In genomic region chr11:14183258-14183968, GRCm38 (mm10) we compare ENCODE assay signal across 16 mouse cellular contexts.
DNase-seq lines count a peak whose midpoint lies in the region; ATAC-seq and TF ChIP-seq lines count a peak whose summit lies in the region.
"Had no signal": no experiment of that assay in that cellular context is flagged by ENCODE, and none has a peak within 500 bp of the region (broad histone marks: within the 10 kb centered on the region; RNA-seq: fewer than 3 reads in every experiment).

No protein-coding gene starts in this region.

- DNase-seq in adrenal gland, postnatal 14 days, result peak; percentile 8
- no peak for DNase-seq in adrenal gland, adult 18-20 months (ENCODE audit: low spot score in 2 of 2)
- DNase-seq in kidney, adult 2 months, result peak; percentile 18
- no peak for DNase-seq in neural tube, embryonic 10.5 days (ENCODE audit: extremely low spot score, low spot score)
- DNase-seq in right cerebral cortex, postnatal 14 days, result no peak
- DNase-seq: cerebellum, adult 18-20 months; gastrocnemius, postnatal 36 days; lung, postnatal 10 days; thymus, postnatal 14 days had no signal

- no peak for TF ChIP-seq POLR2A in kidney, adult 2 months (IDR thresholded peaks at IDR 0.05; ENCODE audit: low read depth, low read length)

- no peak overlapping the region for H3K4me3 ChIP-seq in kidney, adult 2 months (ENCODE audit: insufficient read depth, low read depth, low read length)
- H3K4me3 ChIP-seq in kidney, embryonic 15.5 days (replicated peaks), result no peak overlapping the region
- no peak overlapping the region for H3K4me3 ChIP-seq in neural tube, embryonic 12.5 days
- H3K4me3 ChIP-seq: embryonic facial prominence, embryonic 15.5 days; heart, embryonic 13.5 days; limb, embryonic 10.5 days; stomach, embryonic 15.5 days had no signal

- no peak overlapping the region for H3K4me2 ChIP-seq in kidney, embryonic 15.5 days
- no peak overlapping the region for H3K4me2 ChIP-seq in neural tube, embryonic 12.5 days (replicated peaks)
- H3K4me2 ChIP-seq: embryonic facial prominence, embryonic 15.5 days; heart, embryonic 13.5 days; stomach, embryonic 15.5 days had no signal

- no peak overlapping the region for H3K9ac ChIP-seq in kidney, embryonic 15.5 days
- no peak overlapping the region for H3K9ac ChIP-seq in neural tube, embryonic 12.5 days
- H3K9ac ChIP-seq: embryonic facial prominence, embryonic 15.5 days; heart, embryonic 13.5 days; stomach, embryonic 15.5 days had no signal

- H3K36me3 ChIP-seq in kidney, adult 2 months (ENCODE audit: control insufficient read depth, insufficient read depth, low read length), result no peaks in the 10 kb centered on the region
- H3K36me3 ChIP-seq in kidney, embryonic 15.5 days, result no peaks in the 10 kb centered on the region
- no peaks in the 10 kb centered on the region for H3K36me3 ChIP-seq in neural tube, embryonic 12.5 days
- H3K36me3 ChIP-seq: embryonic facial prominence, embryonic 15.5 days; heart, embryonic 13.5 days; limb, embryonic 10.5 days; stomach, embryonic 15.5 days had no signal

- no peak for TF ChIP-seq CTCF in kidney, adult 2 months (conservative IDR thresholded peaks at IDR 0.05; ENCODE audit: insufficient read depth, insufficient read length, low read depth, low read length)

- H3K9me3 ChIP-seq in kidney, embryonic 15.5 days (replicated peaks), result no peaks in the 10 kb centered on the region
- no peaks in the 10 kb centered on the region for H3K9me3 ChIP-seq in neural tube, embryonic 12.5 days
- H3K9me3 ChIP-seq: embryonic facial prominence, embryonic 15.5 days; heart, embryonic 13.5 days; limb, embryonic 10.5 days; stomach, embryonic 15.5 days had no signal

- 41% methylated on average over 1 of the region's 1 CpGs for WGBS in kidney, adult 2 months
- 67% methylated on average over 1 of the region's 1 CpGs for WGBS in kidney, embryonic 15.5 days
- 27% methylated on average over 1 of the region's 1 CpGs for WGBS in neural tube, embryonic 12.5 days

- no peaks in the 10 kb centered on the region for H3K27me3 ChIP-seq in kidney, adult 2 months (replicated peaks; ENCODE audit: control insufficient read depth, insufficient read depth, low read length)
- H3K27me3 ChIP-seq in kidney, embryonic 15.5 days, result no peaks in the 10 kb centered on the region
- no peaks in the 10 kb centered on the region for H3K27me3 ChIP-seq in neural tube, embryonic 12.5 days (replicated peaks)
- H3K27me3 ChIP-seq: embryonic facial prominence, embryonic 15.5 days; heart, embryonic 13.5 days; stomach, embryonic 15.5 days had no signal

- ATAC-seq in kidney, embryonic 15.5 days (replicated peaks; ENCODE audit: low FRiP score), result no peak
- ATAC-seq in neural tube, embryonic 12.5 days (ENCODE audit: low FRiP score, low read depth), result 0 out of 2 replicates have a peak, but pooled peaks have one; percentile 18
- no peak for ATAC-seq in activated CD4-positive, CD25-positive, alpha-beta regulatory T cell, adult 4 months

- no peaks in the 10 kb centered on the region for H3K4me1 ChIP-seq in kidney, adult 2 months (ENCODE audit: control insufficient read depth, insufficient read depth, low read length)
- no peaks in the 10 kb centered on the region for H3K4me1 ChIP-seq in kidney, embryonic 15.5 days
- 0 out of 2 replicates have a peak, but pooled peaks cover 7% of the 10 kb centered on the region for H3K4me1 ChIP-seq in neural tube, embryonic 12.5 days
- H3K4me1 ChIP-seq: embryonic facial prominence, embryonic 15.5 days; heart, embryonic 13.5 days; limb, embryonic 10.5 days; stomach, embryonic 15.5 days had no signal

- H3K27ac ChIP-seq in kidney, adult 2 months (ENCODE audit: insufficient read depth, low read depth, low read length), result no peak overlapping the region
- H3K27ac ChIP-seq in kidney, embryonic 15.5 days, result no peak overlapping the region
- H3K27ac ChIP-seq in neural tube, embryonic 12.5 days, result no peak overlapping the region
- H3K27ac ChIP-seq: embryonic facial prominence, embryonic 15.5 days; heart, embryonic 13.5 days; limb, embryonic 10.5 days; stomach, embryonic 15.5 days had no signal

Comparison
In these comparisons a context has a peak if more than half of its experiments do, and no peak if none do; other contexts are left out.
1. DNase-seq: peak in adrenal gland, postnatal 14 days (single experiment) and kidney, adult 2 months (single experiment); none in adrenal gland, adult 18-20 months (0 of 2), neural tube, embryonic 10.5 days (single experiment) and right cerebral cortex, postnatal 14 days (single experiment).